Mouse (Mus musculus): ENCODE results near the gene Dusp23.

DNA sequence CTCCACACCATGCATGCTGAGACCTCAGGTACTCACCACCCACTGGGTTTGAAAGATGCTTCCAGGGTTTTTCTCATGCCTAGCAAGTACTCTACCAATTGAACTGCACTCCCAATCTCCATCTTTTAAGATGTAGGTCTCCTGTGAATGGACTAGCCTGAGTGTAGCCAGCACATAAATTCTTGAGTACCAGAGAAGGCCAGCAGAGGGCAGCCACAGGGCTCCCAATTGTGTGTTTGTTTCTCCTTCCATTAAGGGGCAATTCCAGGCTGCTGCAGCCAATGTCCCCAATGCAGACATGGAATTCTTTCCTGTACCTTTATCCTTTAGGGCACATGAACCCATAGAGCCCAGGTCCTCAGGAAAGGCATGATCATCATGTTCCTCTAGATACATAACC is 38.3 kb downstream of the Dusp23 start:
- TF ChIP-seq POLR2A (IDR thresholded peaks at IDR 0.05; ENCODE audit: control insufficient read depth, low read depth, low read length) (no peak), CTCF (IDR thresholded peaks at IDR 0.05; ENCODE audit: control insufficient read depth, insufficient read depth, insufficient replicate concordance, low read depth, low read length) (no peak)

All from testis, adult 2 months (tissue).